Mouse (Mus musculus) G1E (cell line): Measurements from ENCODE around the gene Hephl1. TPM values are rescaled to one million over a fixed set of nuclear protein-coding genes. Genes with fewer than 3 reads are reported as not detected.

Source experiments
- ATAC-seq: 2 replicates; pipeline ENCODE4 v1.8.0; 2016; ENCODE audit warnings: mild to moderate bottlenecking; ENCODE audit not compliant: insufficient number of reproducible peaks, poor library complexity, low FRiP score, severe bottlenecking; ENCODE audit errors: extremely low read depth
- DNase-seq: peaks from one replicate; pipeline ENCODE4 v3.0.0; 2012; ENCODE audit warnings: low spot score
- H3K27me3 ChIP-seq: 2 replicates; pipeline ENCODE4 v1.6.1; 2012; ENCODE audit warnings: mild to moderate bottlenecking, low read length, inconsistent platforms; ENCODE audit not compliant: insufficient read depth
- H3K36me3 ChIP-seq: replicated peaks from 2 replicates; pipeline ENCODE3; 2012; ENCODE audit warnings: mild to moderate bottlenecking, inconsistent platforms
- H3K4me1 ChIP-seq: 2 replicates; pipeline ENCODE4 v1.6.1; 2012; ENCODE audit warnings: low read depth, low read length, inconsistent platforms, mixed read lengths; ENCODE audit not compliant: insufficient read depth
- H3K4me3 ChIP-seq: 2 replicates; pipeline ENCODE4 v1.5.1; 2012; ENCODE audit warnings: low read depth, mild to moderate bottlenecking, inconsistent platforms, low read length, moderate library complexity, mixed read lengths
- H3K9me3 ChIP-seq: replicated peaks from 2 replicates; pipeline ENCODE4 v1.6.1; 2012; ENCODE audit warnings: inconsistent platforms
- CTCF ChIP-seq: IDR thresholded peaks from 2 replicates; pipeline ENCODE4 v1.5.1; 2012; ENCODE audit warnings: low read depth, low read length, inconsistent platforms, mixed read lengths
- GATA1 ChIP-seq: IDR thresholded peaks from 2 replicates; pipeline ENCODE4 v1.6.1; 2012; ENCODE audit warnings: borderline replicate concordance, low read length, inconsistent platforms, mixed read lengths
- GATA2 ChIP-seq: IDR thresholded peaks from 2 replicates; pipeline ENCODE4 v1.6.1; 2012; ENCODE audit warnings: low read depth, low read length, inconsistent platforms, borderline replicate concordance
- POLR2AphosphoS5 ChIP-seq: IDR thresholded peaks from 2 replicates; pipeline ENCODE4 v1.6.1; 2012; ENCODE audit warnings: low read depth, low read length, inconsistent platforms; ENCODE audit not compliant: insufficient replicate concordance
- TAL1 ChIP-seq: conservative IDR thresholded peaks from 2 replicates; pipeline ENCODE4 v1.6.1; 2012; ENCODE audit warnings: low read depth, low read length, inconsistent platforms, mixed read lengths
- polyA plus RNA-seq: library from polyadenylated mRNA; stranded (reverse); fragments of >175 nt; gene quantifications from 2 replicates; pipeline ENCODE4 v1.2.3, GENCODE M21; 2012
- total RNA-seq, 2 experiments: library from RNA; stranded (forward) in 1 of 2; stranded (reverse) in 1 of 2; fragments of 200-1000 nt in 1 of 2; fragments of >200 nt in 1 of 2; fragmentation: Nextera tagmentation in 1 of 2; gene quantifications; 2 replicates each; pipeline ENCODE4 v1.2.3; 2014 to 2017

The Hephl1 gene
- total RNA-seq (2014; fragmentation: Nextera tagmentation) = not detected in 2 replicates
- total RNA-seq (2017) = 0.05 and 0.06 TPM in 2 replicates
- not detected in 2 replicates for polyA plus RNA-seq

DNA sequence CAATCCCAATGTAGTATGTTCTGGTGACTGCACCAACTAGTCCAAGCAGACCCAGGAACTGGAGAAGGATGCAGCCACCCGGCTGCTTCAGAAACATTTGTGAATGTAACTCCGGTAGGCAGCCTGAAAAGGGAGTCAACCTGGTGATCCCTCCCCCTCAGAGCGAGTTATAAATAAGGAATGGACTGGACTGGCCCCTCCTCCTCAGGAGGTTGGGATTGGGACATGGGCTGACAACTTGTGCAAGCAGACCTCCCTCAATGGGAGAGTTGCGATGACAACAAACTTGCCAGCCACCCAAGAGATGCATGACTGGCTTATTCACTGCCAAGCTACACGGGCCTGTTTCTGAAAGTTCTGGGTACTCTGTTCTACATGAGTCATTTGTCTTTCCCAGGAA, at the start of gene Hephl1:
Hephl1 (minus strand) TSS at position 101 of the 400 bp plus-strand sequence.
- H3K9me3 ChIP-seq = no peaks in the 10 kb centered on the region
- no peaks in the 10 kb centered on the region for H3K36me3 ChIP-seq
- DNase-seq (no peak), ATAC-seq (no peak)
- TF ChIP-seq TAL1 (no peak), CTCF (no peak), GATA1 (no peak), POLR2AphosphoS5 (no peak), GATA2 (no peak)
- H3K27me3 ChIP-seq = no peaks in the 10 kb centered on the region
- H3K4me1 ChIP-seq = no peaks in the 10 kb centered on the region
- no peak within 1 kb of the TSS for H3K4me3 ChIP-seq

DNA sequence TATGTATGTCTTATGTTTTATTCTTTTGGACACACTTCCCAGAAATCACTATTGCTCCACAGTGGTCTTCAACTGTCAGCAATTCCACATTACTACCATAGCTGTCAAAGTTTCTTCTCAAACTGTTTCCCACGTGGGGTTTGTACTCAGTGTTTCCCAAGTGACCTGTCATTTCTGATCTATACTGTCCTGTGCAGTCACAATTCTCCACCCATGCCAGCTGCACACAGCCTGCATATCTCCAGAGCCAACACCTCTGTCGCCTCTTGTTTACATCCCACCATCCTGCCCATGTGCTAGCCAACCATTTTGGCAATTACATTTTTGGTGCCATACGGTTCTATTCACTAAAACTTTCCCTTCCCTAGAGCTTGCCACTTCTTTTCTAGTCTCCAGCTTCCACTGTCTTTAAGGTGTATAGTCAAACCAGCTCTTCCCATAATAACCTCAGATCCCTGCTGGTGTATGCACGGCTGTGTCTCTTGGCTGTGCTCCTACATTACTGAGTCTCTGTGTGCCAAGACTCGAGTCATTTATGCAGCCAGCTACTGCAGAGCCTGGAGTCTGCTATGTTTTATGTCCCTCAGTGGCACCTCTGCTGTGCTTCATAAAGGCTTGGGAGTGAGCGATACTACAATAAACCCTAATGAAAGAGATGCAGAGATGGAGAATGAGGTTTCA, 37.5 kb upstream of the Hephl1 start:
- no peaks in the 10 kb centered on the region for H3K36me3 ChIP-seq
- no peak for TF ChIP-seq POLR2AphosphoS5
- no peak overlapping the region for H3K4me3 ChIP-seq
- ATAC-seq (no peak), DNase-seq (no peak)
- H3K27me3 ChIP-seq = no peaks in the 10 kb centered on the region
- no peaks in the 10 kb centered on the region for H3K9me3 ChIP-seq
- no peaks in the 10 kb centered on the region for H3K4me1 ChIP-seq

DNA sequence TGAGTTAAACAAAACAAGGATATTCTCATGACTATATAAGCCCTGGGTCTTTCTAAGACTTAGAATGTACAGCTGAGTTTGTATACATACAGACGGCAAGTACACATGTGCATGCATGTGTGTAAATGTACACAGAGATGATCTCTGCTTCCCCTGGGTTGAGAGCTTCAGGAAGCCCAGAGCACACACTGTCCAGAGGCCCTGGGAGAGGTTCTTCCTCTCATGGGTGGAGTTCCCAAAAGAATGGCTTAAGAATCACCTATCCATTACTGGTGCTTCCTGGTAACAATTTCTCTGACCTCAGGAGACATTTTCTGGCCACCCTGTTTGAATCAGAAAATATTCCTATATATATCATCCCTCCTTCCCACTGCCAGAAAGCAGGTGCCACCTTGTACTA, 28.6 kb upstream of the Hephl1 start:
- TF ChIP-seq CTCF (no peak), GATA2 (no peak), TAL1 (no peak), GATA1 (no peak), POLR2AphosphoS5 (no peak)
- Histone ChIP-seq H3K4me3 (no peak overlapping the region), H3K9me3 (no peaks in the 10 kb centered on the region), H3K4me1 (no peaks in the 10 kb centered on the region), H3K36me3 (no peaks in the 10 kb centered on the region), H3K27me3 (no peaks in the 10 kb centered on the region)
- ATAC-seq (no peak), DNase-seq (no peak)

DNA sequence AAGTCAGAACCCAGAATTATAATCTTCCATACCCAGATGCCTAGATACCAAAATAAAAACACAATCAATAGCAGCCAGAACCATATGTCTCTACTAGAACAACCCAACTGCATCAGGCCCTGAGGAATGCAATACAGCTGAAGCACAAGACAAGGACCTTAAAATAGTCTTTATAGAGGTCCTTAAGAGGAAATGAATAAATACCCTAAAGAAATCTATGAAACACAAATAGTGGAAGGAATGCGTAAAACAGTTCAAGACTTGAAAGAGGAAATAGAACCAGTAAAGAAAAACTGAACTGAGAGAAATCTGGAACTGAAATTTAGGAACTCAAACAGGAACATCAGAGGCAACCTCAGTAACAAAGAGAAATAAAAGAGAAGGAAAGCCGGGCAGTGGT, 14.0 kb upstream of the Hephl1 start:
- ATAC-seq (no peak), DNase-seq (no peak)
- Histone ChIP-seq H3K36me3 (no peaks in the 10 kb centered on the region), H3K9me3 (no peaks in the 10 kb centered on the region), H3K4me1 (no peaks in the 10 kb centered on the region), H3K4me3 (no peak overlapping the region), H3K27me3 (no peaks in the 10 kb centered on the region)
- TF ChIP-seq TAL1 (no peak), POLR2AphosphoS5 (no peak), GATA1 (no peak), CTCF (no peak), GATA2 (no peak)

DNA sequence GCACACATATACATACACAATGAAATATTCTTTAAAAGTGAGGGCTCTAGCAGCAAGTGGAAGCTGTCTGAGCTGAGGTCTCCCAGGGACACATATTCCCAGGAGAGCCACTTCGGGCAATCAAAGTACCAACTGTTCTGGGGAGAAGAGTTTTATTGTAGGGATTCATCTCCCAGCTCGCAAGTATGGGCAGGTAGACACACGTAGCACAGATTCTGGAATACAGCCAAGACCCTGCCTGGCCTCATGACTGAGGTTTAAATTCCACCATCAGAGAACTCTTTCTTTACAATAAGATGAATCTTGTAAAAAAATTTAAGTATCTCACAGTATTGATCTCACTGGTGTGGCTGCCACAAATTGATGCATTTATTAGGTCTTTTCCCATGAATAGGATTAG, 10.5 kb upstream of the Hephl1 start:
- ATAC-seq (no peak), DNase-seq (no peak)
- Histone ChIP-seq H3K4me3 (no peak overlapping the region), H3K27me3 (no peaks in the 10 kb centered on the region), H3K4me1 (no peaks in the 10 kb centered on the region), H3K36me3 (no peaks in the 10 kb centered on the region), H3K9me3 (no peaks in the 10 kb centered on the region)
- TF ChIP-seq POLR2AphosphoS5 (no peak), GATA1 (no peak), GATA2 (no peak), CTCF (no peak), TAL1 (no peak)

DNA sequence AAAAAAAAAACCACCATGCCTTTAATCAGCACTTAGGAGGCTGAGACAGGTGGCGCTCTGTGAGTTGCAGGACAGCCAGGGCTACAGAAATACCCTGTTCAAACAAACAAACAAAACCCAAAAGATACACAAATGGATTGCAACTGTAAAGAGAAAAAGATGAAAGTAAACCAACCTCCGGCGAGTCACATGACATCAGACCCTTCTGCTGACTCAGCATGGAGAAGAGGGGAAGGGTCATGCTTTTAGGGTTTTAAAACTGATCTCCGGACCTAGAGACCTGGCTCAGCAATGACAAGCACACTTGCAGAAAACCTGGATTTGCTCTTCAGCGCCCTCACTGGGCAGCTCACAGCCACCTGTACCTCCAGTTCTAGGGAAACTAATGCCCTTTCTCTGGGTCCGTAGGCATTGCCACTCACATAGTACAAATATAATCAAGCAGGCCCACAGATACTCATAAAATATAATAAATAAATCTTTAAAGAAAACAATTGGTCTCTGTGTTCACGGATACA, 9.0 kb upstream of the Hephl1 start:
- Histone ChIP-seq H3K4me1 (no peaks in the 10 kb centered on the region), H3K4me3 (no peak overlapping the region), H3K27me3 (no peaks in the 10 kb centered on the region), H3K9me3 (no peaks in the 10 kb centered on the region), H3K36me3 (no peaks in the 10 kb centered on the region)
- TF ChIP-seq GATA2 (no peak), GATA1 (no peak), CTCF (no peak), TAL1 (no peak), POLR2AphosphoS5 (no peak)
- ATAC-seq = no peak
- DNase-seq = no peak

DNA sequence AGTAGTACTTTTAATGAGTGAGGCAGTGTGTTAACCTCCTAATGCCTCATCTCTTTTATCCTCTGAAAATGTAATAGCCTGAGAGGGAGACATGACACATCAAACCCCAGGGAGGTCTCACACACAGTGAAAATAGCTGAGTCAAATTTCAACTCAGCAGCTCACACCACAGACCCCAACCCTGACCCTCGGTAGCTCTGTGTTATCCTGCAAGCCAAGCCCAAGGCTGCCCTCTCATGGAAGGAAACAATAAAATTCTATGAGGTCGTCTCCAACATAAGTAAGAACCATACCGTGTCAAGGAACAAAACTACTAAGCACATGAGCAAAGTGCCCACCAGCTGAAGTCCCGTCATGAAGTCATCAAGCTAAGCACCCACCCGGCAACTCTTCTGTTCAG, 8.3 kb upstream of the Hephl1 start:
- TF ChIP-seq TAL1 = no peak
- TF ChIP-seq GATA1 = no peak
- TF ChIP-seq POLR2AphosphoS5 = no peak
- TF ChIP-seq CTCF = no peak
- TF ChIP-seq GATA2 = no peak
- DNase-seq (no peak), ATAC-seq (no peak)
- H3K36me3 ChIP-seq = no peaks in the 10 kb centered on the region
- no peak overlapping the region for H3K4me3 ChIP-seq
- no peaks in the 10 kb centered on the region for H3K9me3 ChIP-seq
- no peaks in the 10 kb centered on the region for H3K4me1 ChIP-seq
- no peaks in the 10 kb centered on the region for H3K27me3 ChIP-seq
